Mouse (Mus musculus): ENCODE results near the gene Gga3.
A peak's percentile ranks its signal among the peaks of the same experiment; 100 is the strongest.

DNA sequence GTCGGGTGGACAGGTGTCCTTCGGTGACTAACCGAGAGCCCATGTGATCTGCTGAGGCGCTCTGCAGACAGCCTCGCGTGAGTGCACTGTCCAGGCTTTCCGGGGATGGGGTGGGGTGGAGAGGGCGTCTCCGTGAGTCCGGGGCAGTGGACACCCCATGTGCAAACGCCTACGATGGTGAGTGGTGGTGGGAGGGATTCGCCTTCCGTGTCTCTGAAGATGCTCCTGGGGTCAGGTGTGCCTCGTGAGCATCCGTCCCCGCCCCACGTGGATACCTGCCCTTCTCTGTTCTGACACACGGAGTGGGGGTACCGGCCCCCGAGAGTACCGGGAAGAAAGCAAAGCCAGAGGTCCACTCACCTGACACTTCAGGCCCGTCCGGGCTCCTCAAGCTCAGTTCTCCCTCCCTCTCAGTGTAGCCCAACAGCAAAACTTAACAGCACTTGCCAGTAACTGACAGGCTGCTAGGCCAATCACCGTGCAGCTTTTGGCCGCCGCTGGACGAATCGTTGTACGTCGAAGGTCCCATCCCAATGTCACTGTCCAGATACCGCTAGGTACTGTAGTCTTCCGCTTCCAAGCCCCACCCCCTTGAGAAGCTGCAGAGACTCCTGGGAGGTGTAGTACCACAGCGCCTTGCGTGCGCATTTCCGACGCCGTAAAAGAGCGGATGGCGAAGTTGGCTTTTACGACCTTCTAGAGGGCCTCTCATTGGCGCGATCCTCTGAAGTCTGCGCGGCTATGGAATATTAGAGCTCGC lies 24.0 kb upstream of the Gga3 start, which contains the start of gene Slc25a19:
- TF ChIP-seq CTCF (IDR thresholded peaks at IDR 0.05; ENCODE audit: low read depth, low read length) (no peak), POLR2A (IDR thresholded peaks at IDR 0.05; ENCODE audit: insufficient read depth, low read length) (peak; percentile 89)

Data from ES-Bruce4 (cell line).